Mouse (Mus musculus) right cerebral cortex, adult 18-20 months (tissue): ENCODE measurements around the gene Gm10320.
A peak's percentile ranks its signal among the peaks of the same experiment; 100 is the strongest.

ENCODE experiments used
- DNase-seq: peaks from one replicate; pipeline ENCODE4 v3.0.0; 2022; ENCODE audit warnings: mixed read lengths

Gm10320 gene

DNA sequence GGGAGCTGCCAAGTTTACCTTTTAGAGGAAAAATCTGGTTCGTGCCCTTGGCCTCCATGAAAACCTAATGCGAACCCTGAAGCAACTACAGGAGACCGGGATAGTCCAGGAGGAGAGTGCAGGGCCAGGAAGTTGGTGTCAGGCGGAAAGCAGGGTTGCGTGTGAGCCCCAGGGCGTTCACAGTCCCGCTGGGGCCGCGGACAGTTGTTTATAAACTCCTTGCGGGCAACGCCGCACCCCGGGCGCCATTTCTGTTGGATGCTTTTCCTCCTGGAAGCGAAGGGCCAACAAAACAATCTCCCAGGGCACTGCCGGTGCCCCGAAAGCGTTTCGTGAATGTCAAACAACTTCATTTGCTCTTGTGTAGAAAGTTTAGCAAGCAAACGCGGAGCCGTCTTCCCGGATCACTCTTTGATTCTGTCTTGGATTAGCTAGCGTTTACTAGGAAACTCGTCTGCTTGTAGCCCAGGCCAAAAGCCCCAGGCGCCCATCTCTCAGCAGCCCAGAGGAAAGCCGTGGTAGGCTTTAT, 11.1 kb upstream of the Gm10320 start:
- no peak for DNase-seq

GRCm38 (mm10) chr13:98502236-98502812, 10.5 kb upstream of the Gm10320 start:
- no peak for DNase-seq

- no peak for DNase-seq
These were observed 9.5 kb upstream of the Gm10320 start for GRCm38 (mm10) chr13:98501321-98501720.

- DNase-seq = no peak
These were observed 8.8 kb upstream of the Gm10320 start for GRCm38 (mm10) chr13:98500471-98501125.

GRCm38 (mm10) chr13:98498561-98498960, 6.8 kb upstream of the Gm10320 start:
- DNase-seq = no peak

DNA sequence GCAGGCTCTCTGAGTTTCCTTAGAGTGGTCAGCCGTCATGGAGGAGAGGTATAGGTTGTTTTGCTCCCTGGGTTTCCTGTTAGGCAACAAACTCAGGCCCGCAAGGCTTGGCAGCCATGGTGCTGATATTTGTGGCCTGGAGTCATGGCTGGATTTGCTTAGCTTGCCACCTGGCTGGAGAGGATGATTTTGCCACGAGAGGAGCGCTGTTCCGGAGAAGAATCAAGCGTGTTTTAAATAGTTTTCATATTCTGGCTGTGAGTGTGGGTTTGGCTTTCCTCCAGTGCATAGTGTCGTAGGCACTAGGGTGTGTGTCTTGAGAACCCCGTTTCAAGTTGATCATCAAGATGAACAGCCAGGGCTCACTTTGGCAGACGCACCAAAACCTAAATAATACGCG, 6.3 kb upstream of the Gm10320 start:
- no peak for DNase-seq

- peak; percentile 12 for DNase-seq
These were observed 5.4 kb upstream of the Gm10320 start for GRCm38 (mm10) chr13:98496917-98497870.

GRCm38 (mm10) chr13:98494492-98495064, 2.8 kb upstream of the Gm10320 start:
- no peak for DNase-seq

DNA sequence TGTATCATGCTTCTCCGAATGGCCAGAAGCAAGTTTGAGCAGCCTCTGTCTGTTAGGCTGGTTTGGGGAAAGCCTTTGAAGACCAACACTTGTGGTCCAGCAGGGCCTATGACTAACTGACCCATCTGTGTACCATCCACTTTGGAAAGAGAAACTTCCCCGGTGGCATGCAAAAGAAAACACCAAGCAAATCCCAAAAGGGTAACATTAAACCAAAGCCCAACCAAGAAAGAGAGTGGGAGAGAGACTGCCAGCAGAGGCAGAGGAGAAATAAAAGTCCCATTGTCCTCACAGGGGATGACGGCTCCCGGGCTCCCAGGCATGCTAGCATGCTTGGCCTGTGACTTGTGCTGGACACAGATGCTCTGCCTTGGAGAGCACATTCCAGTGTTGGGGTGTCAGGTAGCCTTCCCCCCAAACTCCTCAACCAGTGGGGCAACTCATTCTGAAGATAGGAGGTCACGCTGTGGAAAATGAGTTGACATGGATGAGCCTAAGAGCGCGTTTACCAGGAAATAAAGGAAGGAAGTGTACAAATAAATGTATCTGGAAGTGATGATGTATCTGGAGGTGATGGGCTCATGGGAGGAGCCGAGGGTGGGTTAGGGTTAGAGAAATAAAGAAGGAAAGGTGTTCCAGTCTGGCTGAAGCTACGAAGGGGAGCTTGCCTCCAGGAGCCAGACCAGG, 911 bp upstream of the Gm10320 start:
- no peak for DNase-seq

GRCm38 (mm10) chr13:98486726-98487125, 5.1 kb downstream of the Gm10320 start:
- DNase-seq = no peak

DNA sequence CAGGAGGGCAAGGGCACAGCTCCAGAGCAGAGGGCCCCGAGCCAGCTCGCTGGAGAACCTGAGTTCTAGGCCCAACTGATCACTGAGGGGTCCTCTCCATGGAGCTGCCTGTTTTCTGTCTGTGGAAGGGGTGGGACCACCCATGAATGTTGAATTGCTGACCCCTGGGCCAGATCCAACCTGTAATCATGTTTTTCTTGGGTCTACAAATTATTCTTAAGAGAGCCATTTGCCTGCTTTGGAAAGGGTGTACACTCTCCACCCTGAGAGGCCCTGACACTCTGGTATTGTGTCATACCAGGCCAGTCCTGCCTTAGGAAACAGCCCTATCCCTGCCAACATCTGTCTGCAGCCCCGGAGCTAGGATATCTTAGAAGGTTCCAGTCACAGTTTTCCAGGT, 5.6 kb downstream of the Gm10320 start:
- DNase-seq = no peak

GRCm38 (mm10) chr13:98485440-98485839, 6.4 kb downstream of the Gm10320 start:
- no peak for DNase-seq

- DNase-seq = no peak
These were observed 13.8 kb downstream of the Gm10320 start for GRCm38 (mm10) chr13:98477991-98478390.

DNA sequence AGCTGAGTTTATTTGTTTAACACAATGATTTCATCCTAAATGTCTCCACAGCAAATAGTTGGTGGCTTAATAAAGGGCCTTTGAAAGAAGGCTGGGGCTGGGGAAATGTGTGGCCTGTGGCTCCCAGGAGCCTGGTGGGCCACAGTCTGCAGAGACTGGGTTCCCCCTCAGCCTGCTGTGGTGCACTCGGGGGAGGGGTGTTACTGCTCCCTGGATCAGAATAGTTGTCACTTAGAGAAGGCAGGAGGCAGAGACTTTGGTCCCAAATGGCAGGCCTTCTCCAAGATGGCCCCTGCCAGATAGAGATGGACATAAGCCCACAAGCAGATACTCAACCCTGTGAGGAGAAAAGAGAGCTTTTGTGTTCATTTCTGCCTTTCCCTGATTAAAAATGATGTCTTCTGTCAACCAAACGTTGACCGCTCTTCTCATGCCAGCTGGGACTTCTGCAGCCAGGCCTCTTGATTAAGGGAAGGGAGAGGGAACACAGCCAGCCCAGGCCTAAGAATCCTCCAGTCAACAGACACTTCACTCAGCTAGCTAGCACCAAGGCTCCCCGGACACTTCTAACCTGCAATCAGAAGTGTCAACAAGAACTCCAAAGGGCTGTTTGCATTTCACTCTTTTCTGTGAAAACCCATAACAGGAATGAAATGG, 14.8 kb downstream of the Gm10320 start:
- no peak for DNase-seq

GRCm38 (mm10) chr13:98476175-98476838, 15.5 kb downstream of the Gm10320 start:
- no peak for DNase-seq

DNA sequence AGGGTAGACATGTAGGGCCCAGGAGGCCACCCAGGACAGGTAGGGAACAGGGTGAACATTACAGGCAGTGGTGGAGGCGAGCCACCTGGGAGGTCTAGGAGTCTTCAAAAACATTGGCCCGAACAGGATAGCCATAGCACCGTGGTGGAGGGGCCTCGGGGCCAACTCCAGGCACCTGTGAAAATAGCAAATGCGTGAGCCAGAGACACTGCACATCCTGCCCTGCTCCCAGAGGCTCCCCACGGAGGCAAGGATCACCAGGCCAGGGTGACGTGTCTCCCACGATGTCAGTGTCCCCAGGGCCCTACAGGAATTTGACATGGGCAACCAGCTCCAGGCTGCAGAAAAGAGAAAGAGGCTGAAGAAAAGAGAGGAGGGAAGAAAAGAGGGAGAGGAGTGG, 16.1 kb downstream of the Gm10320 start:
- no peak for DNase-seq

GRCm38 (mm10) chr13:98473034-98473433, 18.8 kb downstream of the Gm10320 start:
- DNase-seq = no peak

GRCm38 (mm10) chr13:98471756-98472155, 20.0 kb downstream of the Gm10320 start:
- no peak for DNase-seq

DNA sequence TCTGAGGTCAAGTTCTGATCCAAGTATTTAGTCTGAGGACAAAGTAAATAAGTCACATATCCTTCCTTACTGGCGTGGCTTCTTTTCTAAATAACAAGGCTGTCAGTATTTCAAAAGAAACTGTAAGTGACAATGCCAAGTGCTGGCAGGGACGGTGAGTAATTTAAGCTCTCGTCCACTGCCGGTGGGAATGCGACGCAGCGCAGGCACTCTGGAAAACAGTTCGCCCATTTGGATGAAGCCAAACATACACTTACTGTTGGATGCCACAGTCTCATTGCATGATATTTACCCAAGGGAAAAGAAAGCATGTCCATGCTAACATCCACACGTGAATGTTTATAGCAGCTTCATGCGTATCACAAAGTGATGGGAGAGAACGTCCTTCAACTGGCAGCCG, 21.5 kb downstream of the Gm10320 start:
- no peak for DNase-seq

- no peak for DNase-seq
These were observed 21.9 kb downstream of the Gm10320 start for GRCm38 (mm10) chr13:98469916-98470315.

DNA sequence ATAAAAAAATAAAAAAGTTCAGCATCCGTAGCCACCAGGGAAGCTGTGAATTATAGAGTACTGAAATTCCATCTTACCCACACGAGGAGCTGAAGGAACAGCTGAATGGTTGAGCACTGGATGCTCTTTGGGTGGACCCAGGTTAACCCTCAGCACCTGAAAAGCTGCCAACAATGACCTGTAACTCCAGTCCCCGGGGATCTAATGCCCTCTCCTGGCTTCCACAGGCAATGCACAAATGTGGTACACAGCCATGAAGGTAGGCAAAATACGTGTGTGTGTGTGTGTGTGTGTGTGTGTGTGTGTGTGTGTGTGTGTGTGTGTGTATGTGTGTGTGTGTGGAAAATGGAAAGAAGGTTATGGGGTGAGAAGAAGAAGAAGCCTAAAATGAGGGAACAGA, 30.3 kb downstream of the Gm10320 start:
- DNase-seq = no peak
